Mouse (Mus musculus): ENCODE data around the gene Aprt.

DNA sequence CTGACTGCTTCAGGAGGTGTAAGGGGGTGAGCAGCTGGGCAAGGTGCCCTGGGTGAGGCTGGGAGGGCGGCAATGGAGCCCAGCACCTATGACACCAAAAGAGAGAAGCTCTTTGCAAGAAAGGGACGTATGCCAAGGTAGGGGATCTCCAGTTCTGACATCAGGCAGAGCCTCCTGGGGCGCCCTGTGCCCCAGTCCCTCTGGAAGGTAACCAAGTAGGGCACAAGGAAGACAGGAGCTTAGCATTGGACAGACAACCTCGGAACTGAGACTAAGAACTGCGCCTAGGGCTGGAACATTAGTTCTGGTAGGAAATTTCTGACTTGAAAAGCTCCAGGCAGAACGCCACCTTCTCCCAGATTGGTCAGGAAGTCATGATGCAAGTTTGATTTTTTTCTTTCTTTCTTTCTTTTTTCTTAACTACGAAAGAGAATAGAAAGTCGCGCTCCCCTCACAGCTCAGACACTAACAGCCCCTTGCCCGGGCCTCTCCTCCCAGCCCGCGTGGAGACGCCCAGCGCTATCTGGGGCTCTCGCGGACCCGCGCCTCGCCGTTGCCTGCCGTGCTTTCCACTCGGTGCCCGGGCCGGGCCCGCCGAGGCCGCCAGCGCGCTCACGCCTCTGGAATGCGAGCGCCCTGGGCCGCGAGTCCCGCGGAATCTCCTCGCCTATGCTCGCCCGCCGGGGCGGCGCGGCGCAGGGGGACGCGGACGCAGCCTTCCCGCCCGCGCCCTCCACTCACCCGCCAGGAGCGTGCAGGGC, 26.3 kb downstream of the Aprt start:
- no peak for TF ChIP-seq CTCF (IDR thresholded peaks at IDR 0.05; ENCODE audit: extremely low read depth, insufficient read depth, insufficient read length, insufficient replicate concordance)
- no peak for TF ChIP-seq POLR2A (IDR thresholded peaks at IDR 0.05; ENCODE audit: low read depth, low read length)
